Mouse (Mus musculus): ENCODE data around the gene Cdc123. TPM values are rescaled to one million over a fixed set of nuclear protein-coding genes. Genes with fewer than 3 reads are reported as not detected.

The Cdc123 gene
- total and polyA plus RNA-seq, 3 experiments: 97.6 to 153 (median 136) TPM

DNA sequence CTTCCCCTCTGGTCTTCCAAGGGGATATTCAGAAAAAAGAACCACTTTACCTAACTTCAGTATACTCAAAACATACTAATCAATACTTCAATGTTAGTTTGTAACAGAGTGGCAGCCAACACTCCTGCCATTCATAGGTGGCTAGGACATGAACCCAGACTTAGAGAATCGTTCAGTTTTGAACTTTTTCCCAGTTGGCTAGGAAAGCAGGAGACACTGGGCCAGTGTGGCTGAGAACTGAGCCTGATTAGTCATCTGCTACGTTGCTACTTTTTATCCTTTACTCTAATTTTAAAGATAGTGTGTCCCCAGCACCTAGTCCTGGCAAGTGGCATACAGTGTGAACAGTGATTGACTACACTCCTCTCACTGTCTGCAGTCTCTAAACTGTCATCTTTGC is 22.7 kb upstream of the Cdc123 start:
- Histone ChIP-seq H3K4me1 (ENCODE audit: insufficient read depth, low read depth, low read length) (no peaks in the 10 kb centered on the region), H3K4me3 (ENCODE audit: low read depth, low read length) (no peak overlapping the region), H3K27me3 (ENCODE audit: insufficient read depth, low read length) (no peaks in the 10 kb centered on the region), H3K36me3 (replicated peaks) (peaks cover 85% of the 10 kb centered on the region), H3K9me3 (replicated peaks) (no peaks in the 10 kb centered on the region)
- DNase-seq (ENCODE audit: low spot score): no peak
- ATAC-seq (ENCODE audit: extremely low read depth, insufficient number of reproducible peaks, low FRiP score, poor library complexity, severe bottlenecking): no peak
- TF ChIP-seq POLR2AphosphoS5 (IDR thresholded peaks at IDR 0.05; ENCODE audit: insufficient replicate concordance, low read depth, low read length) (no peak), TAL1 (conservative IDR thresholded peaks at IDR 0.05; ENCODE audit: low read depth, low read length) (no peak), GATA2 (IDR thresholded peaks at IDR 0.05; ENCODE audit: borderline replicate concordance, low read depth, low read length) (no peak), GATA1 (IDR thresholded peaks at IDR 0.05; ENCODE audit: borderline replicate concordance, low read length) (no peak)

DNA sequence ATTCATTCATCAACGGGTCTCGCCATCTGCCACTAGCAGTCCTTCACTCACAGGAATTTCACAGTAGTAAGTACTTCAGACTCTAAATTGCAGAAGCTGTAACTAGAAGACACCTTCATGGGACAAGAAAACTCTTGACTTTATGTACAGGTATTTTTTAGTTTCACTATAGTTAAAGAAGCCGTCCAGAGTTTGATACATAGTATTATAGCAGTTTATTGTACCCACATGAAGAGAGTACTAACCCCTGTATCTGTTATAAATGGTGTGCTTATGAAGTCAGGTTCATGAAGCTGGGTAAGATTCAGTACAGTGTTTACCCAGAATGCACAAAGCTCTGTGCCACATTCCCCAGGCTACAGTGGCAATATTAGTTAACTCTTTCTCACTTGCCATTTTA is 17.9 kb upstream of the Cdc123 start, which contains the start of gene Gm13199:
Gene Gm13199 (minus strand): TSS at position 101 of the 400 bp plus-strand sequence.
- H3K4me3 ChIP-seq (ENCODE audit: low read depth, low read length): no peak within 1 kb of the TSS
- no peak for ATAC-seq (ENCODE audit: extremely low read depth, insufficient number of reproducible peaks, low FRiP score, poor library complexity, severe bottlenecking)
- no peaks in the 10 kb centered on the region for H3K27me3 ChIP-seq (ENCODE audit: insufficient read depth, low read length)
- H3K4me1 ChIP-seq (ENCODE audit: insufficient read depth, low read depth, low read length): no peaks in the 10 kb centered on the region
- peaks cover 93% of the 10 kb centered on the region for H3K36me3 ChIP-seq (replicated peaks)
- TF ChIP-seq GATA2 (IDR thresholded peaks at IDR 0.05; ENCODE audit: borderline replicate concordance, low read depth, low read length) (no peak), POLR2AphosphoS5 (IDR thresholded peaks at IDR 0.05; ENCODE audit: insufficient replicate concordance, low read depth, low read length) (no peak), GATA1 (IDR thresholded peaks at IDR 0.05; ENCODE audit: borderline replicate concordance, low read length) (no peak)
- H3K9me3 ChIP-seq (replicated peaks): no peaks in the 10 kb centered on the region
- no peak for DNase-seq (ENCODE audit: low spot score)

DNA sequence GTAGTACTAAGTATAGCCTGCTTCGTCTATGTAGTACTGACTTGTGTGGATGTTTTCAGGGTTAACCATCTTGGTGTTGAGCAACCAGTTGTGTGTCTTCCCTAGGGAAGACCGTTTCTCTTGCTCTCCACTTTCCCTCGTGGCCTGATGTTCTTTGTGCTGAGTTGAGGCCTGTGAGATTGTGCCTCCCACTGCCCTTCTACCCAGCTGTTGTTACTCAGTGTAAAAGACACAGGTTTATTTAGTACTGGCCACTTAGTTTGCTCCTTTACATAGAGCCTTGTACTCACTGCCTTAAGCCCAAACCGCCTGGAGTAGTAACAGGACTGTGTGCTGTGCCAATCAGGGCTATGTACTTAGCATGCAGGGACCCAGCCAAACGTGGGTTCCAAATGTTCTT is 6.9 kb upstream of the Cdc123 start:
- H3K36me3 ChIP-seq (replicated peaks): peaks cover 82% of the 10 kb centered on the region
- ATAC-seq (ENCODE audit: extremely low read depth, insufficient number of reproducible peaks, low FRiP score, poor library complexity, severe bottlenecking): no peak
- H3K4me1 ChIP-seq (ENCODE audit: insufficient read depth, low read depth, low read length): peaks cover 54% of the 10 kb centered on the region
- H3K9me3 ChIP-seq (replicated peaks): no peaks in the 10 kb centered on the region
- H3K27me3 ChIP-seq (ENCODE audit: insufficient read depth, low read length): no peaks in the 10 kb centered on the region
- H3K4me3 ChIP-seq (ENCODE audit: low read depth, low read length): no peak overlapping the region
- TF ChIP-seq CTCF (IDR thresholded peaks at IDR 0.05; ENCODE audit: low read depth, low read length) (no peak), TAL1 (conservative IDR thresholded peaks at IDR 0.05; ENCODE audit: low read depth, low read length) (no peak), GATA1 (IDR thresholded peaks at IDR 0.05; ENCODE audit: borderline replicate concordance, low read length) (no peak), GATA2 (IDR thresholded peaks at IDR 0.05; ENCODE audit: borderline replicate concordance, low read depth, low read length) (no peak), POLR2AphosphoS5 (IDR thresholded peaks at IDR 0.05; ENCODE audit: insufficient replicate concordance, low read depth, low read length) (no peak)
- no peak for DNase-seq (ENCODE audit: low spot score)

DNA sequence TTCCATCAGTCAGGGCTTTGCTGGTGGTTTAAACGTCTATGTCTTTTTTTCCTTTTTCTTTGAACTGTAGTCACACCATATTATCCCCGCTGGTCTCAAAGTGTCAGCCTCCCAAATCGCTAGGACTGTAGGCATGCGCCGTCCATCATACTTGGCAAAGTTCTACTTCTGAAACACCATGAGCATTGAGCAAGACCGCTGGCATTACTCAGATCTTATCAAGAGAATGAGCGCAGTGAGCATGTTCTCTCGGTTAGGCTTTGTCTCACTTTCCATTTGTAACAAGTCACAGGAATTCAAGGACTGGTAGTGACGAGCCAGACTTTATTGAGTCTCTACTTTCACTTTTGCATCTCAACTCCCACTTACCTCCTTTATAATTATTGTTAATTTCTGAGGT is 6.2 kb upstream of the Cdc123 start:
- Histone ChIP-seq H3K9me3 (replicated peaks) (no peaks in the 10 kb centered on the region), H3K4me3 (ENCODE audit: low read depth, low read length) (no peak overlapping the region), H3K36me3 (replicated peaks) (peaks cover 81% of the 10 kb centered on the region), H3K27me3 (ENCODE audit: insufficient read depth, low read length) (no peaks in the 10 kb centered on the region), H3K4me1 (ENCODE audit: insufficient read depth, low read depth, low read length) (peaks cover 60% of the 10 kb centered on the region)
- no peak for DNase-seq (ENCODE audit: low spot score)
- ATAC-seq (ENCODE audit: extremely low read depth, insufficient number of reproducible peaks, low FRiP score, poor library complexity, severe bottlenecking): no peak
- TF ChIP-seq POLR2AphosphoS5 (IDR thresholded peaks at IDR 0.05; ENCODE audit: insufficient replicate concordance, low read depth, low read length) (no peak), TAL1 (conservative IDR thresholded peaks at IDR 0.05; ENCODE audit: low read depth, low read length) (no peak), GATA1 (IDR thresholded peaks at IDR 0.05; ENCODE audit: borderline replicate concordance, low read length) (no peak), CTCF (IDR thresholded peaks at IDR 0.05; ENCODE audit: low read depth, low read length) (no peak), GATA2 (IDR thresholded peaks at IDR 0.05; ENCODE audit: borderline replicate concordance, low read depth, low read length) (no peak)

DNA sequence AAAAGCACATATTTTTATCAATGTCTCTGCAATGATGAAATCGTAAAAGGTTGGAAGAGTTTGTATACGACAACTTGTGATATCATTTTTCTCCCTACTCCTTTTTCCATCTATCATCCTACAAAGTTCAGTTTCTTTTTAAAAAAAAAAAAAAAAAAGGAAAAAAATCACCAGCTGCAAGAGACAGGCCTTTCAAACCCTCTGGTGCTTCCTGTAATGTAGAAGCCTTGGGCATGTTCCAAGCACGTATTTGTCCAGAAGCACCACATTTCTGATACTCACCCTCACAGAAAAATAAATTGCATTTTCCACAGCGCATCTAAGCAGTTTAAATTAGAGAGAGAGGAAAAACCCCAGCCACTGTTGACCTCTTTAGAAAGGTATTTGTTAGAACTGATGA is 862 bp upstream of the Cdc123 start:
- Histone ChIP-seq H3K27me3 (ENCODE audit: insufficient read depth, low read length) (no peaks in the 10 kb centered on the region), H3K36me3 (replicated peaks) (peaks cover 54% of the 10 kb centered on the region), H3K4me3 (ENCODE audit: low read depth, low read length) (peak overlapping the region; percentile 85), H3K4me1 (ENCODE audit: insufficient read depth, low read depth, low read length) (peaks cover 46% of the 10 kb centered on the region), H3K9me3 (replicated peaks) (no peaks in the 10 kb centered on the region)
- TF ChIP-seq TAL1 (conservative IDR thresholded peaks at IDR 0.05; ENCODE audit: low read depth, low read length): no peak
- no peak for TF ChIP-seq POLR2AphosphoS5 (IDR thresholded peaks at IDR 0.05; ENCODE audit: insufficient replicate concordance, low read depth, low read length)
- no peak for TF ChIP-seq GATA2 (IDR thresholded peaks at IDR 0.05; ENCODE audit: borderline replicate concordance, low read depth, low read length)
- TF ChIP-seq GATA1 (IDR thresholded peaks at IDR 0.05; ENCODE audit: borderline replicate concordance, low read length): no peak
- no peak for TF ChIP-seq CTCF (IDR thresholded peaks at IDR 0.05; ENCODE audit: low read depth, low read length)
- DNase-seq (ENCODE audit: low spot score) (no peak), ATAC-seq (ENCODE audit: extremely low read depth, insufficient number of reproducible peaks, low FRiP score, poor library complexity, severe bottlenecking) (no peak)

DNA sequence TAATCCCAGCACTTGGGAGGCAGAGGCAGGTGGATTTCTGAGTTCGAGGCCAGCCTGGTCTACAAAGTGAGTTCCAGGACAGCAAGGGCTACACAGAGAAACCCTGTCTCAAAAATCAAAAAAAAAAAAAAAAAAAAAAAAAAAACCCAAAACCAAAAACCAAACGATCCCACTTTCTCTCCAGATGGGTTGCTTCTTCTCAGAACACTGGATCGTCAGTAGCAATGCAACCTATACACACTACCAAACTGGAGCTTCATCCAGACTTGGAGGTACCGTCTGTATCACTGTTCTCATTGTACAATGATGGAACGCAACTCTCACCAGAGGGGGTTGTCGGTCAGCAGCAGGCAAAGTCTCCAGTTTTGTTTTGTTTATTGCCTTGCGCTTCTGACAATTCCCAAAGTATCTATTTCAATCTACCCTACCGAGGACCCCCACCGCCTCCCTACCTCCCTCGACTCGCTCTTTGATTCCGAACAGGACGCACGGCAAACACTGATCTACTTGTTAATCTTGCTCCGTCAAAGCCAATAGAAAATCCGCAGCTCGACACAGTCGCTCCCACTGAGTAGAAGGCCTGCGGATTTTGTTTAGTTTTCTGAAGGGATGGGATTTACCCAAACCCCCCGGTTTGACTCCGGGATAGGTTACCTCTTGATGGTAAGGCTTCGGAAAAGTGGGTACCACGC is 637 bp downstream of the Cdc123 start:
- peaks cover 4% of the 10 kb centered on the region for H3K9me3 ChIP-seq (replicated peaks)
- ATAC-seq (ENCODE audit: extremely low read depth, insufficient number of reproducible peaks, low FRiP score, poor library complexity, severe bottlenecking): no peak
- DNase-seq (ENCODE audit: low spot score): peak; percentile 13
- H3K36me3 ChIP-seq (replicated peaks): peaks cover 55% of the 10 kb centered on the region
- no peaks in the 10 kb centered on the region for H3K27me3 ChIP-seq (ENCODE audit: insufficient read depth, low read length)
- H3K4me3 ChIP-seq (ENCODE audit: low read depth, low read length): peak overlapping the region; percentile 85
- TF ChIP-seq POLR2AphosphoS5 (IDR thresholded peaks at IDR 0.05; ENCODE audit: insufficient replicate concordance, low read depth, low read length): no peak
- H3K4me1 ChIP-seq (ENCODE audit: insufficient read depth, low read depth, low read length): peaks cover 34% of the 10 kb centered on the region
